Comparison of ENCODE assay signal across 23 mouse cellular contexts in the genomic region with DNA sequence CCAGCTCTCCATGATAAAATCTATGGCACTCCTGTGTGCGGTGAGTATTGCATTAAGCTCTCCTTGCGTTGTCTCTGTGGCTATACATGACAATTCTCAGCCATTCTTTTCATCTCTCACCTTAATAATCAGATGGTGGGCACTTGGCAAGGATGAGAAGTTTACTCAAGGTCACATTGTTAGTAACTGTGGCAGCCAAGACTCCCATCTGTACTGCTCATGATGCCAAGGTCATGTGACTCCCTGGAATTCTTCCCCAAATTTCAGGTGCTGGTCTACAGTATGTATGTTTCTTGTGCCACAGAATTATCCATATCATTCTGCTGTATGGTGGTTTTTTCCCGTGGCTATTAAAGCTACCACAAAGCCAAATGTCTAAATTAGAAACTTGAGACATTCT.
DNase-seq lines count a peak whose midpoint lies in the region; ATAC-seq and TF ChIP-seq lines count a peak whose summit lies in the region.
"Had no signal": no experiment of that assay in that cellular context is flagged by ENCODE, and none has a peak within 500 bp of the region (broad histone marks: within the 10 kb centered on the region; RNA-seq: fewer than 3 reads in every experiment).

No protein-coding gene starts in this region.

- no peaks in the 10 kb centered on the region for H3K9me3 ChIP-seq in hindbrain, embryonic 16.5 days (ENCODE audit: control insufficient read depth, low read length)
- no peaks in the 10 kb centered on the region for H3K9me3 ChIP-seq in hindbrain, embryonic 10.5 days
- H3K9me3 ChIP-seq: embryonic facial prominence, embryonic 13.5 days; forebrain, embryonic 12.5 days; heart, embryonic 10.5 days; kidney, embryonic 15.5 days; limb, embryonic 13.5 days; liver, embryonic 12.5 days; neural tube, embryonic 12.5 days had no signal

- TF ChIP-seq POLR2A in thymus, adult 2 months (IDR thresholded peaks at IDR 0.05; ENCODE audit: control insufficient read depth, extremely low read depth, insufficient read depth, low read length, poor library complexity), result no peak

- H3K4me2 ChIP-seq in hindbrain, embryonic 16.5 days (ENCODE audit: low read length), result no peak overlapping the region
- H3K4me2 ChIP-seq: embryonic facial prominence, embryonic 13.5 days; forebrain, embryonic 12.5 days; kidney, embryonic 15.5 days; limb, embryonic 13.5 days; liver, embryonic 12.5 days; neural tube, embryonic 12.5 days had no signal

- H3K27me3 ChIP-seq in hindbrain, embryonic 16.5 days (replicated peaks; ENCODE audit: control insufficient read depth, insufficient read depth, low read length), result no peaks in the 10 kb centered on the region
- H3K27me3 ChIP-seq in hindbrain, embryonic 10.5 days (ENCODE audit: insufficient read depth, poor library complexity, severe bottlenecking), result no peaks in the 10 kb centered on the region
- H3K27me3 ChIP-seq in thymus, adult 2 months (ENCODE audit: control insufficient read depth, insufficient read depth, low read length), result no peaks in the 10 kb centered on the region
- H3K27me3 ChIP-seq: embryonic facial prominence, embryonic 13.5 days; forebrain, embryonic 12.5 days; kidney, embryonic 15.5 days; limb, embryonic 13.5 days; liver, embryonic 12.5 days; neural tube, embryonic 12.5 days had no signal

- ATAC-seq in hindbrain, embryonic 16.5 days, result peak; percentile 48; the same call in 1 of the 2 replicates
- ATAC-seq: CD4-positive, CD25-positive, alpha-beta regulatory T cell, adult 4 months; liver, embryonic 12.5 days had no signal

- no peak overlapping the region for H3K9ac ChIP-seq in hindbrain, embryonic 16.5 days (ENCODE audit: low read depth, low read length)
- H3K9ac ChIP-seq: embryonic facial prominence, embryonic 13.5 days; forebrain, embryonic 12.5 days; kidney, embryonic 15.5 days; limb, embryonic 13.5 days; liver, embryonic 12.5 days; neural tube, embryonic 12.5 days had no signal

- H3K36me3 ChIP-seq in hindbrain, embryonic 16.5 days (ENCODE audit: control insufficient read depth, insufficient read depth, low read length), result no peaks in the 10 kb centered on the region
- H3K36me3 ChIP-seq in hindbrain, embryonic 10.5 days, result no peaks in the 10 kb centered on the region
- no peaks in the 10 kb centered on the region for H3K36me3 ChIP-seq in thymus, adult 2 months (ENCODE audit: control insufficient read depth, insufficient read depth, low read length)
- H3K36me3 ChIP-seq: embryonic facial prominence, embryonic 13.5 days; forebrain, embryonic 12.5 days; heart, embryonic 10.5 days; kidney, embryonic 15.5 days; limb, embryonic 13.5 days; liver, embryonic 12.5 days; neural tube, embryonic 12.5 days had no signal

- WGBS in hindbrain, embryonic 16.5 days, result 78% methylated on average over 3 of the region's 3 CpGs
- 88% methylated on average over 3 of the region's 3 CpGs for WGBS in hindbrain, embryonic 10.5 days
- WGBS in thymus, adult 2 months, result 89% methylated on average over 3 of the region's 3 CpGs

- TF ChIP-seq CTCF in thymus, adult 2 months (IDR thresholded peaks at IDR 0.05; ENCODE audit: borderline replicate concordance, control insufficient read depth, extremely low read depth, insufficient read depth, low read length, poor library complexity), result no peak

- H3K4me1 ChIP-seq in hindbrain, embryonic 16.5 days (ENCODE audit: control insufficient read depth, insufficient read depth, low read depth, low read length), result no peaks in the 10 kb centered on the region
- H3K4me1 ChIP-seq in hindbrain, embryonic 10.5 days (replicated peaks), result no peaks in the 10 kb centered on the region; the same call in 1 of the 2 replicates
- H3K4me1 ChIP-seq in thymus, adult 2 months (replicated peaks; ENCODE audit: control insufficient read depth, insufficient read depth, low read length), result no peaks in the 10 kb centered on the region
- H3K4me1 ChIP-seq: forebrain, embryonic 12.5 days; heart, embryonic 10.5 days; kidney, embryonic 15.5 days; limb, embryonic 13.5 days; liver, embryonic 12.5 days; neural tube, embryonic 12.5 days had no signal

- no peak overlapping the region for H3K4me3 ChIP-seq in hindbrain, embryonic 16.5 days (ENCODE audit: low read length)
- H3K4me3 ChIP-seq in hindbrain, embryonic 10.5 days, result no peak overlapping the region
- no peak overlapping the region for H3K4me3 ChIP-seq in thymus, adult 2 months (ENCODE audit: control insufficient read depth, insufficient read depth, low read length)
- H3K4me3 ChIP-seq: embryonic facial prominence, embryonic 13.5 days; erythroblast, embryonic 14.5 days; forebrain, embryonic 12.5 days; heart, embryonic 10.5 days; kidney, embryonic 15.5 days; limb, embryonic 13.5 days; liver, embryonic 12.5 days; neural tube, embryonic 12.5 days had no signal

- no peak overlapping the region for H3K27ac ChIP-seq in hindbrain, embryonic 16.5 days (ENCODE audit: low read depth, low read length)
- H3K27ac ChIP-seq in hindbrain, embryonic 10.5 days, result no peak overlapping the region
- no peak overlapping the region for H3K27ac ChIP-seq in thymus, adult 2 months (ENCODE audit: control insufficient read depth, insufficient read depth, low read length)
- H3K27ac ChIP-seq: embryonic facial prominence, embryonic 13.5 days; forebrain, embryonic 12.5 days; heart, embryonic 10.5 days; kidney, embryonic 15.5 days; limb, embryonic 13.5 days; liver, embryonic 12.5 days; neural tube, embryonic 12.5 days had no signal

- DNase-seq in hindbrain, embryonic 10.5 days (ENCODE audit: low spot score), result no peak
- DNase-seq in brain, adult 2 months (ENCODE audit: low read depth, low spot score), result peak; percentile 93
- DNase-seq in cerebellum, adult 18-20 months, result peak; percentile 75 to 77
- peak; percentile 84 to 92 for DNase-seq in cerebellum, postnatal 14 days
- no peak for DNase-seq in thymus, adult 2 months
- no peak for DNase-seq in embryo, embryonic 9.5 days (ENCODE audit: extremely low spot score)
- DNase-seq: adrenal gland, postnatal 36 days; kidney, adult 11 months; kidney, postnatal 4 days; lung, adult 18-20 months; lung, postnatal 14 days; midbrain, embryonic 14.5 days; thymus, postnatal 14 days had no signal

Comparison
In these comparisons a context has a peak if more than half of its experiments do, and no peak if none do; other contexts are left out.
1. DNase-seq: peak in brain, adult 2 months (single experiment), cerebellum, adult 18-20 months (2 of 2) and cerebellum, postnatal 14 days (2 of 2); none in hindbrain, embryonic 10.5 days (single experiment), thymus, adult 2 months (single experiment) and embryo, embryonic 9.5 days (single experiment).